8 mouse cellular contexts compared by ENCODE assay signal in genomic region chr4:133671881-133672844, GRCm38 (mm10). TPM values are rescaled to one million over a fixed set of nuclear protein-coding genes. Genes with fewer than 3 reads are reported as not detected.
A peak's percentile ranks its signal among the peaks of the same experiment; 100 is the strongest.
DNase-seq lines count a peak whose midpoint lies in the region; ATAC-seq lines count a peak whose summit lies in the region.

Pigv (minus strand) TSS chr4:133672647.

- peak; percentile 91 for ATAC-seq in hindbrain, embryonic 15.5 days (ENCODE audit: low FRiP score, low read depth)

- peak; percentile 94 for DNase-seq in ZHBTc4 (ENCODE audit: low read depth, low spot score)
- peak; percentile 96 to 97 for DNase-seq in cerebellum, postnatal 36 days
- peak; percentile 90 for DNase-seq in gastrocnemius, adult 18-20 months (ENCODE audit: low spot score)
- DNase-seq in left cerebral cortex, adult 18-20 months (ENCODE audit: low spot score in 2 of 2) = peak; percentile 95 to 96
- peak; percentile 95 to 96 for DNase-seq in lung, postnatal 4 days
- peak; percentile 84 for DNase-seq in retina, postnatal 7 days (ENCODE audit: low read depth, low spot score)
- peak; percentile 89 to 95 for DNase-seq in urinary bladder, adult 18-20 months (ENCODE audit: low spot score in 2 of 2)

- no peaks in the 10 kb centered on the region for H3K9me3 ChIP-seq in hindbrain, embryonic 15.5 days

- H3K27me3 ChIP-seq in hindbrain, embryonic 15.5 days = no peaks in the 10 kb centered on the region

- H3K4me2 ChIP-seq in hindbrain, embryonic 15.5 days = peak within 1 kb of the TSS; percentile 72

- peaks cover 68% of the 10 kb centered on the region for H3K4me1 ChIP-seq in hindbrain, embryonic 15.5 days (replicated peaks)

- H3K9ac ChIP-seq in hindbrain, embryonic 15.5 days = peak within 1 kb of the TSS; percentile 78

- H3K4me3 ChIP-seq in hindbrain, embryonic 15.5 days = peak within 1 kb of the TSS; percentile 68

- under 1% methylated on average over 72 of the region's 76 CpGs for WGBS in hindbrain, embryonic 15.5 days

- H3K27ac ChIP-seq in hindbrain, embryonic 15.5 days (replicated peaks) = peak within 1 kb of the TSS; percentile 97

- H3K36me3 ChIP-seq in hindbrain, embryonic 15.5 days = no peaks in the 10 kb centered on the region

RNA-seq across cellular contexts. Expression of gene Pigv, which starts in this region (rescaled TPM):
- 10 to 100 TPM in 1 of 2 experiments, 1 to 10 TPM in 1; 9.7 to 12.2 TPM for total RNA-seq in gastrocnemius, adult 18-20 months (2021)
- polyA plus RNA-seq in hindbrain, embryonic 15.5 days (2015; fragmentation: Nextera tagmentation; extraction: Ambion mirVana) = 14.2 and 14.9 TPM in 2 replicates
- total RNA-seq in left cerebral cortex, adult 18-20 months (2021) = 1 to 10 TPM; 7.1 to 9.7 TPM

Comparison
In these comparisons a context has a peak if more than half of its experiments do, and no peak if none do; other contexts are left out.
1. Peak in every context shown above with its lines: DNase-seq, ATAC-seq, H3K4me3 ChIP-seq and H3K27ac ChIP-seq.